Mouse (Mus musculus): ENCODE measurements around the gene Spred2.

Spred2 gene

GRCm38 (mm10) chr11:19953919-19954318 is 29.7 kb downstream of the Spred2 start:
- DNase-seq (ENCODE audit: low read depth): no peak

GRCm38 (mm10) chr11:19955069-19955468 is 30.9 kb downstream of the Spred2 start:
- DNase-seq (ENCODE audit: low read depth): no peak

GRCm38 (mm10) chr11:19955701-19956100 is 31.5 kb downstream of the Spred2 start:
- DNase-seq (ENCODE audit: low read depth): no peak

GRCm38 (mm10) chr11:19959006-19959405 is 34.8 kb downstream of the Spred2 start:
- no peak for DNase-seq (ENCODE audit: low read depth)

GRCm38 (mm10) chr11:19959897-19960296 is 35.7 kb downstream of the Spred2 start:
- no peak for DNase-seq (ENCODE audit: low read depth)

- no peak for DNase-seq (ENCODE audit: low read depth)
These were observed 36.4 kb downstream of the Spred2 start for GRCm38 (mm10) chr11:19960541-19960940.

- no peak for DNase-seq (ENCODE audit: low read depth)
These were observed 36.9 kb downstream of the Spred2 start for GRCm38 (mm10) chr11:19961088-19961487.

- DNase-seq (ENCODE audit: low read depth): no peak
These were observed 37.7 kb downstream of the Spred2 start for GRCm38 (mm10) chr11:19961766-19962365.

- DNase-seq (ENCODE audit: low read depth): no peak
These were observed 38.6 kb downstream of the Spred2 start for GRCm38 (mm10) chr11:19962796-19963195.

- DNase-seq (ENCODE audit: low read depth): no peak
These were observed 39.6 kb downstream of the Spred2 start for GRCm38 (mm10) chr11:19963717-19964141.

GRCm38 (mm10) chr11:19964333-19964732 is 40.2 kb downstream of the Spred2 start:
- DNase-seq (ENCODE audit: low read depth): no peak

- no peak for DNase-seq (ENCODE audit: low read depth)
These were observed 40.9 kb downstream of the Spred2 start for GRCm38 (mm10) chr11:19965037-19965611.

GRCm38 (mm10) chr11:19965664-19966063 is 41.5 kb downstream of the Spred2 start:
- no peak for DNase-seq (ENCODE audit: low read depth)

GRCm38 (mm10) chr11:19966294-19966693 is 42.1 kb downstream of the Spred2 start:
- DNase-seq (ENCODE audit: low read depth): no peak

GRCm38 (mm10) chr11:19969584-19969983 is 45.4 kb downstream of the Spred2 start:
- no peak for DNase-seq (ENCODE audit: low read depth)

GRCm38 (mm10) chr11:19971954-19972750 is 48.0 kb downstream of the Spred2 start:
- no peak for DNase-seq (ENCODE audit: low read depth)

GRCm38 (mm10) chr11:19973032-19973790 is 49.0 kb downstream of the Spred2 start:
- DNase-seq (ENCODE audit: low read depth): no peak

GRCm38 (mm10) chr11:19976032-19976431 is 51.9 kb downstream of the Spred2 start:
- DNase-seq (ENCODE audit: low read depth): no peak

GRCm38 (mm10) chr11:19977687-19978086 is 53.5 kb downstream of the Spred2 start:
- DNase-seq (ENCODE audit: low read depth): no peak

GRCm38 (mm10) chr11:19979338-19979737 is 55.2 kb downstream of the Spred2 start:
- peak; percentile 61 for DNase-seq (ENCODE audit: low read depth)

GRCm38 (mm10) chr11:19982113-19982512 is 57.9 kb downstream of the Spred2 start:
- no peak for DNase-seq (ENCODE audit: low read depth)

GRCm38 (mm10) chr11:19982779-19983178 is 58.6 kb downstream of the Spred2 start:
- DNase-seq (ENCODE audit: low read depth): no peak

All from c-Kit-positive CD71-negative TER-119-negative erythroid progenitor cells, embryonic 14.5 days (primary cell).